Mouse (Mus musculus): ENCODE results near the gene Lrp6. TPM values are rescaled to one million over a fixed set of nuclear protein-coding genes. Genes with fewer than 3 reads are reported as not detected.

The Lrp6 gene
- total RNA-seq, 2 experiments from 2014 or later: 68.0 to 68.1 TPM

DNA sequence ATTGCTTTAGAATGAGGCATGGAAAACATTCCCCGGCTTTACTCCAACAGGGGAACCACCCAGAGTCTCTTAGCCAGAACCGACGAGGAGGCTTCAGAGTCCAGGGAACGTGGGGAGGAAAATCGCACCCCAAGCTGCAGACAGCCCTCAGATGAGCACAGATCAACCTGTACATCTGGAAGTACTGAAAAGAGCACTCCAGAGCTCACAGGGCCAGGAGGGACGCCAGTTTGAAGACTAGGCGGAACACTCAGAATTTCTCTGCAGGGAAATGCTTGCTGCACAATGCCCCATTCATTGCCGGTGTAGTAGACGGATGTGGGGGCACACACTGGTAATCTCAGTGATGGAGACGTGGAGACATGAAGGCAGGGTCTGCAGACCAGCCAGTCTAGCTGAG lies 126.7 kb downstream of the Lrp6 start:
- peak in 1 of 2 experiments; percentile 26 for DNase-seq (ENCODE audit: low spot score in 2 of 2)

DNA sequence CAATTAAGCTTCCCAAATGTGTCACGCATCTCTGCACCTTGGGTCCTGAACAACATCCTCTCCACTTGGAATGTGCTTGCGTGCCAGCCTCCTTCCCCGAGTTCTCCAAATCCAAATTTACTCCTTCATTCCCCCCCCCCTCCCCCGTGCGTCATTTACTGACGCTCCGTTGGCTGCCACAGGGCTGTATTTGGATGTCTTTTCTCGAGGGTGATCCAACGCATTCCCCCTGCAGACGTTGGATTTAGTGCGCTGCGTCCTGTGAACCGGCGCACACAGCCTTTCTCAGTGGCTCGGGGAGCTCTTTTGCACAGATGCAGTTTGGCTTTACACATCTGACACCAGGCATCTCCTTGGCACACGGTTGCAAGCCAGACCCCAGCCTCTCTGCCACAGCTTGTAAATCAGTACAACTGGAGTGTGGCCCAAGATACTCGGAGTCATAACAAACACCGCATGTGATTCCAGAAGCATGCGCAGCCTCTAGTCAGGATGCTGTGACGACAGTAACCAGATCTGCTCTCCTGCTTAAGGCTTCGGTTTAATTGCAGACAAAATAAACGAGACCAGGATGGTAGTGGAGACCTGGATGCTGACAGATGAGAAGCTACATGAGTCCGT lies 127.3 kb downstream of the Lrp6 start:
- peak in 1 of 2 experiments; percentile 32 for DNase-seq (ENCODE audit: low spot score in 2 of 2)

DNA sequence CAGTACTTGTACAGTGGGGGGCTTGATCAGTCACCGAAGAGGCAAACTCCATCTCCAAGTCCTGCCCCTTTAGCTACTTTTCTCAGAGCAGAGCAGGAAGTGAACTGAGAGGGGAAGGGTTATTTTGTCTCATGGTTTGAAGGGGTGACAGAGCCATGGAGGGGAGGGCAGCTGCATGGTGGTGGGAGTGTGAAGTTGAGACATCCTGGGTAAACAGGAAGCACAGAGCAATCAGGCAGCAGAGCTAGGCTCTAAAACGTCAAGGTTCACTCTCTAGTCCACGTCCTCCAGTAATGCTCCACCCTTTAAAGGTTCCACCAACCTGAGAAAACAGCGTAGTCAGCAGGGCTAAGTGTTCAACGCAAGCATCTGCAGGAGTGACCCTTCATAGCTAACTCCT lies 129.8 kb downstream of the Lrp6 start:
- no peak for DNase-seq (ENCODE audit: low spot score in 2 of 2)

DNA sequence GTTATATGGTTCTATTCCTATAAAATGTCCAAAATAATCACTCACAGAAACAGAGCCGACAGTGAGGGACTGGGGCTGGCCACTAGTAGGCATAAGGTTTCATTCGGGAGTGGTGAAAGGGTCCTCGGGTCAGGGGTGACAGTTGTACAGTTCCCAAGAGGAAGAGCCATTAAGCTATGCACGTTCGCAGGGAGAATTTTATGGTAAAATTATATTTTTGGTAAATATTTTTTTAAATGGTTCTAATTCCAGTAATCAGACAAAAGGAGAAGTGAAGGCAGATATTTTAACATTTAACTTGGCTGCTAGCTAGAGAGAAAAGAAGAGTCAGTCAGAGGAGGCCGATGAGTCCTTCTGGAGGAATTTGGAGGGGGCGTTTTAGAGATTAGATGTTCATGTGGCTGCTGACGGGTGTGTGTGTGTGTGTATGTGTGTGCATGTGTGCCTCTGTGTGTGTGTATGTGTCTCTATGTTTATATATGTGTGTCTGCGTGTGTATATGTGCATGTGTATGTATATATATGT lies 131.8 kb downstream of the Lrp6 start:
- no peak for DNase-seq (ENCODE audit: low spot score in 2 of 2)

DNA sequence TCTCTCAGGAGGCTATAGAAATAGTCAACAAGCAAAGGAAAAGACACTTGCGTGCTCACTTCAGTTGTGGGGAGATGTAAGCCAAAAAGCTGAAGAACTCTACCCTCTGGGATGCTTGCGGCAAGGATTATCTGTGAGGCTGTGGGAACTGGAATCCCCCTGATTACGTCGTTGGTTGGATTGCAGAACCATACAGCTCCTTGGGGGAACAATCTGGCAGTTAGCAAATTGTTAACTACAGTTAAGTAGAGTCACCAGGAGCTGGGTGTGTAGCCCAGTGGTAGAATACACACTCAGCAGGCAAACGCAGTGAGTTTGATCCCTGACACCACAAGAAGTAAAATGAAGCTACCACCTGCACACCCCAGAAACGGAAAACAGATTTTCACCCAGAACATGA lies 132.7 kb downstream of the Lrp6 start:
- no peak for DNase-seq (ENCODE audit: low spot score in 2 of 2)

DNA sequence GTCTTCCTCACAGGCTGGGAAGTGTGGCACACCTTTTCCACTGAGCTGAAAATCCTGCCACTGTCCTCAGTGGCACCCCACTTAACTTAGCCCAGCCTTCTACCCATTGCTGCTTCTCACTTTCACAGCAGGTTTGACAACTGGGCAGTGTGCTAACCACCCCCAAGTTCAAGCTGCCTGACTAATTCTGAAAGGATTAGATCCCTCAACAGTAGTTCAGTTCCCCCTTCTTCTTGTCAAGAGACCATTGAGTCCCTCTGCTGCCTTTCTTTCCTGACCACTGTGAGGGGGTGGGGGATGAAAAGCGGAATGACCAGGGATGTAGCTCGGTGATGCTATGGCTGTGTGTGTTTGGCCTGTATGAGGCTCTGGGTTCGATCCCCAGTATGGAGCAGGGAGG lies 133.5 kb downstream of the Lrp6 start:
- no peak for DNase-seq (ENCODE audit: low spot score in 2 of 2)

DNA sequence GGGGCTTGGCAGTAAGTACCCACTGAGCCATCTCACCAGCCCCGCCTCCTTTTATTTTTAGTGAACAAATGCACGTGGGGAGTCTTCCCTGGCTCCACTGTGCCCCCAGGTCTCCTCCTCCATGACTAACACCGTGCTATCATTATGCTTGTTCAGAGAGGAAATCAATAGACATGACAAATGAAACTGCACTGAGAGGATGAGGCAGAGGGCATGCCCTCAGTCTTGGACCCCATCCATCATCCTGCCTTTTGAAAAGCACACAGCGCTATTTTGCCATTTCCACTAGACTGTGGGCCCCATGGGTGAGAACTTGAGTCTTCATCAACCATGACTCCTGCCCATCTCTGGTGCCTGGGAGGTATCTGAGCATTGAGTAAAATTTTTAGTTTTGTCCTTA lies 135.2 kb downstream of the Lrp6 start:
- no peak for DNase-seq (ENCODE audit: low spot score in 2 of 2)

DNA sequence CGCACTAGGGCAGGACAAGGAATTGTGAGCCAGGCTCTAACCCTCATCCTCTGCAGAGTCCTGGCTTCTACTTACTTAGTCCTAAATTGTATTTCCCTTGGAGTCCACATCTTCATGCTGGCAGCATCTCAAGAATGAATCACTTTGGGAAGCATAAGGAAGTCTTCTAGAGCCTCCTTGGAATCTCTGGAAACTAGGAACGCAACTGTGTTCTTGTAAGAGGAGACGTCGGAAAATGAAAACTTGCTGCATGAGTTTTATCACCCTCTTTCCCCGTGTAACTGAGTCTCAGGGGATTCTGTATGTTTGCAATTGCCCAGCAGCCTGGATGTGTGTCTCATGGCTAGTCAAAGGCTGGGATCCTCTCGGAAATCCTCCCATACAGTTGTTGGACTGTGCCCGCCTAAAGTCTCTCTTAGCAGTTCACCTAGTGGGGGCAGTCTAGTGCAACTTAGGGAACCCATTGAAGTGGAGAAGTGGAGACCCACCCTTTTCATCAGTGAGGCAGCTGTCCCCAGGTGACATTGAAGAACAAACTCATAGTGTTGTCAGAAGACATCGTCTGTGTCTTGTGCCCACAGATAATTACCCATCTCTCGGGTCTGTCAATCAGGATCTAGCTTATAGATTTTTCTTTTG lies 136.5 kb downstream of the Lrp6 start:
- DNase-seq (ENCODE audit: low spot score in 2 of 2): peak in 1 of 2 experiments; percentile 26

DNA sequence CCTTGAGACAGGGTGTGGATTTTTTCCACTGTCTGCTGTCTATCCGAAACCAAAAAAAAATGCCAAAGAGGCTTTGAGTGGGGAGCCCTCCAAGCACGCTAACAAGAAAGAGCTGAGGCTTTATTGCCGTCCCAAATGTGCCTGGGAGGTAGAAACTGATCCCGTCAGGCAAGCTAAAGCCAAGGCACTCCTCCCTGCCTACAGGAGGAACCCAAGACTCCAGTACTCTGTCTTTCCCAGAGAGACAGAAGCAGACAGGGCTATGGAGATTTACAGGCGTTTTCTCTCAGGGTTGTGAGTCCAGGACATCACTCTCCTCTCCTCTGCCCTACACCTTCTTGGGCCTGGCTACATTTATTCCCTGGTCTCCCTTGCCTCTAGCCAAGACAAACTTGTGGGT lies 138.3 kb downstream of the Lrp6 start:
- DNase-seq (ENCODE audit: low spot score in 2 of 2): no peak

DNA sequence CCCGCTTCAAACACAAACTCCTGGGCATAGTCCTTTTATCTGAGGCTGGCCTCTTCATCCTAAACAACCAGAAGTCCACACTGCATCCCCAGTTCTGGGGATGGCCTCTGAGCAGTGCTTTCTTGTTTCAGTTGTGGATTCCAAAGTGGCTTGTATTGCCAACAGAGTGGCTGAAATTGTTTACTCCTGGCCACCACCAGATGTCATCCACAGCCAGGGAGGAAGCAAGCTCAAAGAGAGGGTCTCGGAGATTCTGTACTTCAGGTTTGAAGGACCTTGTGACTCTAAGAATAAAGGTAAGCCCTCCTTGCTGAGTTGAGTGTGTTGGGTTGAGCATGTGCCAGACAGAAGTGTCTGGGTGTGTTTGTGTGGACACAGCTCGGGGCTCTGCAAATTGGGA lies 139.6 kb downstream of the Lrp6 start:
- no peak for DNase-seq (ENCODE audit: low spot score in 2 of 2)

DNA sequence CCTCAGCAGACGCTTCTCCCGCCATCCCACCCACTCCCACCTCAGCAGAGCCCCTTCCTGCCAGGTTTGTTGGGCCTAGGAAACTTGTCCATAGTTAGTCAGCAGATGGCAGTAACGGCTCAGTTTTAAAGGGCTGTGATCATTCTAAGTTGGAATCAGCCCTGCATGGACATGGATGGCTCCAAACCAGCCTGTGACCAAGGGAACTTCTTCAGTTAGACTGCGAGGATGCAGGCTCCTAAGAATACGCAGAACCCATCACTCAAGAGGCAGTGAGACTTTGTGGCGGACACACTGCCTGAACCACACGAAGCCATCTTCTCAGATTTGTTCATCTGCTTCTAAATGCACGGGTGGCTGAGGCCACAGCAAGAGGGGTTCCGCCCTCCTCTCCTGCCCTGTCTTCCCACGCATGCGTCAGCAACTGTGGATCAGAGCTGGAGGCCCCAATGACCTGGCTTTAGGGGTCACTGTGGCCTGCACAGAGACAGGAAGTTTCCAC lies 141.5 kb downstream of the Lrp6 start:
- peak; percentile 27 to 46 for DNase-seq (ENCODE audit: low spot score in 2 of 2)

DNA sequence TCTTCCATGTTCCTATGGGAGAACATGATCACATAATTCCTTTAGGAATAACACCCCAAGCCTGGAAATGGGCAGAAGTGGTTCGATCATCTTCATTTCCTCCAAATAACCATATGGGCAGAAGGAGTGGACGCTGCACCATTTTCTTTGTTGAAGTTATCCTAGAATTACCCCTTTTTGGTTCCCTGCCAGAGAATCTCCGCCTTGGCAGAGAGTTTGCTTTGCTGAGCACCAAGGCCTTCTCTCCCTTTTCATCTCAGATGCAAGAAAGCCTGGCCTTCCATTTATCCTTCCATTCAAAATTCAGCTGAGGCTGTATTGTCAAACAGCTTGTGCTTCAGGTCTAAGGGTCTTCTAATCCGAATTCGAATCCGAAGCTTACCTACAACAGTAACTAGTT lies 144.8 kb downstream of the Lrp6 start:
- no peak for DNase-seq (ENCODE audit: low spot score in 2 of 2)

DNA sequence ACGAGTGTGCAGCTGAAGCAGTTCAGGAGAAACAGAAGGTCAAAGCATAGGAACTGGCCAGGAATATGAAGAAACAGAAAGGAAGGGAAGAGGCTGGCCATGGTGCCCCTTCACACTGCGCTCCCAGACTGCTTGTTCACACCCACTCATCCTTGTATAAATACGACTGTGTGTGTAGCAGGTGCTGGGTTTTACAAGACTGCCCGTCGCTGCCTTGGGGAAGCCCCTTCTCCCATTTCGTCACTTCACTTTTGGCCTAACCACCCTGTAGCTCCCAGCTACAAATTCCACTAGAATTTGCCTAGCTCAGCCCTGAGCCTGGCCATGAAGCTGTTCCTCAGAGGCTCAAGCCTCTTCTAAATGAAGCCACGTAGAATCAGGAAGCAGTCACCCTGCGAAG lies 146.4 kb downstream of the Lrp6 start:
- no peak for DNase-seq (ENCODE audit: low spot score in 2 of 2)

DNA sequence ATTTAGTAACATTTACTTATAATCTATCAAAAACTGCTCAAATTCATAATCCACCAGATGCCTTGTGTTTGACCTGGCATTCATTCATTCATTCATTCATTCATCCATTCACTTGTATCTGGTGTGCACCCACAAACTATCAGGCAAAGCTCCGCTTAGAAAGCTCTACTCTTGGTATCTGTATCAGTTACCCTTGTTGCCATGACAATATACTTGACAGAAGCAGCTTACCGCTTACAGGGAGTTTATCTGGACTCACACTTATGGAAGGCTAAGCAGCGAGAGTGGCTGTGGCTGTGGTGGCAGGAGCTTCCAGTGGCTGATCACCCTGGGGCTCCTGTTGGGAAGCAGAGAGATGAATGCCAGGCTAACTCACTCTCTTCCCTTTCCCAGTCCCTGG lies 148.9 kb downstream of the Lrp6 start:
- no peak for DNase-seq (ENCODE audit: low spot score in 2 of 2)

DNA sequence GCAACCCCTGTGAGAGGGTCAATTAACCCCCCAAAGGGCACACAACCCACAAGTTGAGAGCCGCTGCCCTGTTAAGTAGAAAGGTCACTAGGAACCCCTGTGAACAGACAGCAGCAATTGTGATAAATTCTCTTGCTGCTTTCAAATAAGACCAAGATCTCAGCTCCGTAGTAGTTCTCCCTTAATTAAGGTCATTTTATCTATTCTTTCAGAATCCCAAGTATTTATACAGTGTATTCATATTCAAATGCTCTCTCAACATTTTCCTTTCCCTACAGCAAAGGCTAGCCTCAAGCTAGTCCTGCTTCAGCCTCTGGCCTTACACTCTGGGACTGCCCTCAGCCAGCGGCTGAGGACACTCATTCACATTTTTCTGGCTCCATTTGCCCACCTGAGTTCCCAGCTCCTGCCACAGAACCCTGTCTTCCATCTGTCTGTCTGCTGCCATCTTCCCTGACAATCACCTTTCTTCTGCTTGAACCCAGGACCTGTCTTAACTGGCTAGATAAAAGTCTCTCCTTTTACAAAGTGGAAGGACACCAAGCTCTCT lies 150.1 kb downstream of the Lrp6 start:
- no peak for DNase-seq (ENCODE audit: low spot score in 2 of 2)

DNA sequence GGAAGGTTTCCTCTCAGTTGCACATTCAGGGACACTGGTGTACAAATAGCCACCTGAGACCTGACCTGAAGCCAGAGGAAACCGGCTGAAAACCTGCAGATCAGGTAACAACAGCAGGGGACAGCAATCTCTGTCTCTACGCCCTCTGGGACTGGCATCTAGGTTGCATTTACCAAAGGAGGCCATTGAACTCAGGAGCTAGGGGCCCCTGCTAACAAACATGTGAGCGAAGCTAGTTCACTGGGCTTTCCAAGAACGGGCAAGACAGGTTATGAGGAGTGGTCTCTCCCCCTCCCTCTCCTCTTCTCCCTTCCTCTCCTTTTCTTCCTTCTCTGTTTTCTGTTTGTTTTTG lies 152.3 kb downstream of the Lrp6 start:
- no peak for DNase-seq (ENCODE audit: low spot score in 2 of 2)

DNA sequence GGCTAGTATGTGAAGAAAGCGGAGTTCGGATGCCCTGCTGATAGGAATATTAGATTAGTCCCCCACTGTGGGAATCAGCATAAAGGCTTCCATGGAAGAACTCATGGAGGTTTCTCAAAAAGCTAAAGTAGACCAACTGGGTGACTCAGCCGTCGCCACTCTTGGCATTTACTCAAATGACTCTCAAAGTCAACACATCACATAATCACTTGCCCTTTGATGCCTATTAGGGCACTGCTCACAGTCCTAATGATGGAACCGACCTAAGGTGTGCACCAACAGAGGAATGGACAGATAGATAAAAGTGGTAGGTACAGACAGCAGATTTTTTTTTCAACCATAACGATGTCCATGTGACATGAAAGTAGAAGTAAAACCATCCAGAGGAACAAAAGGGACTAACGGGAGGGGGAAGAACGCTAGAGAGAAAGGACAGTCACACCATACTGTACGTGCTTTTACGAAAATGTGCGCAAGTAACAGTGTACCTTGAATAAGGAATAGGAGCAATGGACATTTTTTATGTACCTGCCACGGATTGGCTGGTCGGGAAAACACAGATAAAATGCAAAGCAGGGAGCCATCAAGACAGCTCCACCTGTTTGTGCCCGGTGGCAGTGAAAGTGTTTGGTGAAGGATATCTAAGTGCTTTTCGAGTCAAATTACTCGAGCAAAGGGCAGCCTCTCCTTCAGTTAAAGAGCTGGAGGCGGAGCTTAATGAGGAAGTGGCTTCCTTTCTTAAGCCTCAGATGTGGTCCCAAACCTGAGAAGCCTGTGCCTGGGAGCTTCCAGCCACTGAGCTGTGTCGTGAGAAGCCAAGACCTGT lies 152.8 kb downstream of the Lrp6 start:
- no peak for DNase-seq (ENCODE audit: low spot score in 2 of 2)

DNA sequence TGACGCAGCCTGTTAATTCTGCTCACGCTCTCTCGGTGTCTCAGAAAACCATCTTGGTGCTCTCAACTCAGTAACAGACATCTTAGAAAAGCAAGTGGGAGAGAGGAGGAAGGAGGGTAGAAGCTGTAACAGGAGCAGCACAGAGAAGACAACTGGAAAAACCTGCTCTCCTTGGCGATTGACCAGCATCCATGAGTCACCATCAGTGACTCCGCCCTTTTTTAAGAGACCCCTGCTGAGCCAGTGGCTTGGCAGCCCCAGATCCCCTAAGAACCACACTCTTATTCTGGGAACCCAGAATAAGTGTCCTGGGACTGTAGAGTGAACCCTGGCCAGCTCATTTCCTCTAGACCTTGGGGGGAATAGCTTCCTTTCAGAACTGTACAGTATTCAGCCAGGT lies 159.5 kb downstream of the Lrp6 start:
- DNase-seq (ENCODE audit: low spot score in 2 of 2): no peak

DNA sequence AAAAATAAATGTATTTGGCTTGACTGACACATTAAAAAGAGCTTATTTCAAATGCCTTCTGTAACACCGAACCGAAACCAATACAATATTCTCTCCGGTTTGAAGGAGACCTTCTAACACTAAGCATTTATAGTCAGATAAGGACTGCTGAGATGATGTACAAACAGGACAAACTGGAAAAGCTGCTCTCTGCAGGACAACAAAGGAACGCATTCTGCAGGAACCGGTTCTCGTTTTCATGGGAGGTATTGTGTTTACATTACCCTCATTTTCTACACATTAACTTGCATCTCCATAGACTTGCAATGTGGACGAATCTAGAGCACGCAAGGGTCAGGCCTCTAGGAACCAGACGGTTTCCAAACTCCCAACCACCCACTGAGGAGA lies 163.1 kb downstream of the Lrp6 start:
- DNase-seq (ENCODE audit: low spot score in 2 of 2): no peak

DNA sequence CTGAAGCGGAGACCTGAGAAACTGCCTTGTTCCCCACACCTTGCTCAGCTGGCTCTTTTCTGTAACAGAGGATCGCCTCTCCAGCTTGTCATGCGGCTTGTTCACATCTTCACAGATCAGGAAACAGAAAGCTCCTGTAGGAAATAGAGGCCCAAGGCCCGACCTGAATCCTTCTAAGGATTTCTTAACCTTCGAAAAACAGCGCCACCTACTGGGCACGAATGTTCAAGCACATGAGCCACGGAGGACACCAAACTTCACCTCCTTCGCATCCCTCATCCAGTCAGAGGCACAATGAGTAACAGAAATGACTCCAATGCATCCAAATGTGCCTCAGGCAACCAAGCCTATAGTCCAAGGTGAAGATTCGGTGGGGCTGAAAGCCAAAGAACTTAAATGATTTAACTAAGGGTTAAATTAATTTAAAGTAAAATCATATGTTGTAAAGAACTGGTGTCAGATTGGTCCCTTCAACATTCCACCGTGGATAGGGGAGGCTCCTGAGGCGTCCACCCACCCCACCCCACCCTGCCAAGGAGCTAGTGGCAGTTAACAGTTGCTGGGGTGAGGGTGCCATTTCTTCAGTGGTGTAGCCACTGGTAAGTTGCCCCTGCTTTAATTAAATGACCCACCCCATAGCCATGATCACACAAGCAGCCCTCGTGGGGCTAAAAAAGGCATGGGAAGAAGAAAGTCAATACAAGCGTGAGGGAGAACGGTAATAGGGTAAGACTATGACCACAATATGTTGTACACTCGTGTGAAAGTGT lies 163.7 kb downstream of the Lrp6 start:
- peak; percentile 36 to 68 for DNase-seq (ENCODE audit: low spot score in 2 of 2)
